Mouse (Mus musculus) ES-E14 (cell line): Measurements from ENCODE around the gene Plekha4.

Experiments
- ZC3H11A ChIP-seq: IDR thresholded peaks from 2 replicates; pipeline ENCODE4 v1.6.1; 2012; ENCODE audit warnings: low read depth, mild to moderate bottlenecking, inconsistent platforms, low read length, borderline replicate concordance
- ZNF384 ChIP-seq: IDR thresholded peaks from 2 replicates; pipeline ENCODE4 v1.6.1; 2012; ENCODE audit warnings: low read depth, low read length, inconsistent platforms

GRCm38 (mm10) chr7:45560241-45560640 lies 34.1 kb downstream of the Plekha4 start:
- TF ChIP-seq ZC3H11A (no peak), ZNF384 (no peak)
